Mouse (Mus musculus) frontal cortex, postnatal 36 days (tissue): Measurements from ENCODE around the gene Cnnm3.

ENCODE experiments used
- DNase-seq, 2 experiments: peaks; one replicate each; pipeline ENCODE4 v3.0.0; 2022; ENCODE audit warnings: low spot score in 2 of 2

Cnnm3 gene

DNA sequence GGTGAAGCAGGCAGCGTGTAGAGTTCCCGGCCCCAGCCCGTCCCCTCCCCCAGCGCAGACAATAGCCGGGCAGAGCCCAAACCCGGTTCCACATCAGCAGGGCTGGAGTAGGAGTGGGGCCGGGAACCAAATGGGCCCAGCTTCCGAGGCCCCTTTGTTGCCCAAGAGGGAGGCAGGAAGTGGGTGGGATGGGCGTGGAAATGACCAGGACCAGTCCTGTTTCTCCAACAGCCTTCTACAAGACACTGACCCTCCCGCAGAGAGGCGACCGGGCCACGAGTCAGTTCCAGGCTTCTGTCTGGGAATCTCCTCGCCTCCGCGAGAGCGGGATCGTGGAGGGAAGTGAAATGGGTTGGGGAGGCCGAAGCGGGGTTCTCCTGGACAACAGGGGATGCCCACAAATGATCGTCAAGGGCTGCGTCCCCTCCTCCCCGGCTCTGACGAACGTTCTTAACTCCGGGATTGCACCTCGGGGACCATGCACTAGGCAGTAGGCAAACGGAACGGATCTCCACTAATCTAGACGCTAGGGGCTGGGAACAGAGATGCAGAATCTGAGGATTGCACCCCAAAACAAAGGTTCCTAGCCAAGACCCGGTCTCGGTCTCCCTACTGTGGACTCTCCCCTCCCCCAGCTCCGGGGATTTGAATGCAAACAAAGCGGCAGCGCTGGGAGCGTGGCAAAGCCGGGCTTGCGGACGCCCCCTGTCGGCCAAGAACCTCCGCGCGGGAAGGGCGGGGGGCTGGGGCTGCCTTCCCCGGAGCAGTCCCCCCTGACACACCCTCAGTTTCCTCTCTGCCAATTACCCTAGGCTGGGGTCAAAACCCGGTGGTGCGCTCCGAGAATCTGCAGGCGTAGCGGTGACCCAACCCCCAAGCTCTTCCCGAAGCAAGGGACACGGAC, 45.1 kb downstream of the Cnnm3 start:
- peak; percentile 92 to 94 for DNase-seq

DNA sequence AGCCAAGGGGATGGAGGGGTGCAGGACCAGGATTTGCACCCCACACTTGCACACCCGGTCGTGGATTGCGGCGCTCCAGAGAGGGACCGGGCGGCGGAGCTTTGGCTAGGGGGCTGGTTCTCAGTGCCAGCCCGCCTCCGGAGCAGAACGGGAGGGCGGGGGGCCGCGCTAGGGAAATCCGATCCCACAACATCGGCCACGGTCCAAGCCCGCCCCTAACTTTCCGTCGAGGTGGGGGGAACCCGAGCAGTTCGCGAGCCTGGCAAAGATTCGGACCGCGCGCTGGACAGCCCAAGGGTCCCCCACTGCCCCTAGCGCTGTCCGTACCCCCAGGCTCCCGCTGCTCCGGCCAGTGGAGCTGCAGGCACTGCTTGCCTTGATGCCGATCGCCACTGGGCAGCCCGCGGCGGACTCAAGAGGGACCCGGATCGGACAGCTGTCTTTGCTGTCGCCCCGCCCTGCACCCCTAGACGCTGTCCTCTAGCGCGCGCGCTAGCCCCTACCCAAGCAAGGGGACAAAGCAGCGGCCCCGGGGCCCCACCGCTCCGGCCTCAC, 45.9 kb downstream of the Cnnm3 start:
- DNase-seq = peak; percentile 61 to 76

- DNase-seq = peak; percentile 69 to 70
Observed at GRCm38 (mm10) chr1:36558031-36558993, 46.6 kb downstream of the Cnnm3 start, which contains the start of gene Sema4c. TSS of gene Sema4c (minus strand) at chr1:36558349.

DNA sequence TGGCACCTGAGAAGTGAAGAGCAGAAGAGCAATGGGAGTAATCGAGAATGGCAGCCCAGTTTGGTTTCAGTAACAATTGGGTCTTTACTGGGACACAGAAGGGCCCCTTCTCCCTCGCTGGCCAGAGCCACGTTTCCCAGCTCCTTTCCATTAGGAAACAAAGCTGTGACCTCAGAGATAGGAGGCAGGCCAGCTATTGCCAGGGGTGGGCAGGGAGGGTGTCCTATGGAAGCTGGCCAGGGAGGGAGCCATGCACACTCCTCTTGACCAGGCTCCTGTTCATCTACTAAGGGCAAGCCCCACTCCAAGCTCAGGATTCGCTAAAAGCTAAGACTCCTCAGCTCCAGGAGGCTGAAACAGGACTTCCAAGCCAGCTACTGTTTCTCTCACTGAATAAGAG, 47.6 kb downstream of the Cnnm3 start:
- DNase-seq = no peak

- DNase-seq = no peak
Observed at GRCm38 (mm10) chr1:36559888-36560287, 48.2 kb downstream of the Cnnm3 start.

GRCm38 (mm10) chr1:36560903-36561302, 49.2 kb downstream of the Cnnm3 start:
- DNase-seq = no peak

DNA sequence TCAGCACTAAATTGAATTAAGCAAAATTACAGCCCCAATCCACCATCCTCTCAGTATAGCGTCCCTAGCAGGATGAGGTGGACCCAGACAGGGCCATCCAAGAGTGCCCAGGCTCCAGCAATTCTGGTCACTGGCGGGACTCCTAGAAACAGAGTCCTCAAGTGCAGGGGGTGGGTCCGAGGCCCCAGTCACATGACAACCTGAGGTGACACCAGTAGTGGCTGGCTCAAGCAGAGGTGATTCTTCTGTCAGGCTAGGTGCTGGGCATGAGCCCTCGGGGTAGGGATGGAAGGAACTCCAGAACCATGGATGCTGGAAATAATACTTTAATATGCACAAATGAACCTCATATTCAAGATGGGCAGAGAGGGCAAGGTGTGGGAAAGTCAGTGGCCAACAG, 50.7 kb downstream of the Cnnm3 start:
- no peak for DNase-seq

- DNase-seq = no peak
Observed at GRCm38 (mm10) chr1:36563197-36563596, 51.5 kb downstream of the Cnnm3 start.

DNA sequence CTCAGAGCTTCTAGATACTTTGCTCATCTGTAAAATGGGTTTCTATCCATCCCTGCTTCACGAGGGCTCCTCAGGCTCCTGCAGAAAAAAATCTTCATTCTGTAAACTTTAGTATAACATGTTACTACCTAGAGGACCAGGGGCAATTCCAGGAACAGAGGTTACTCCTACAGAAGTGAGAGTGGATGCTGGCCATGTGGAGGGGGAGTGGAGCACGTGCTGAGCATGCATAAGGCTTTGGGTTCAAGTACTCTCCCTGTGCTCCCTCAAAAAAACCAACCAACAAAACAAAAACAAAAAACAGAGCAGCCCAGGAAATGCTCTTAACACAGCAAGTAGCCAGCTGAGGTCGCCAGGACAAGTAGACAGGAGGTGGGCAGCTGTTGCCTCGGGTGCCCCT, 52.0 kb downstream of the Cnnm3 start:
- DNase-seq = no peak

- DNase-seq = no peak
Observed at GRCm38 (mm10) chr1:36564101-36564500, 52.4 kb downstream of the Cnnm3 start.

- DNase-seq = no peak
Observed at GRCm38 (mm10) chr1:36566425-36566824, 54.8 kb downstream of the Cnnm3 start.

DNA sequence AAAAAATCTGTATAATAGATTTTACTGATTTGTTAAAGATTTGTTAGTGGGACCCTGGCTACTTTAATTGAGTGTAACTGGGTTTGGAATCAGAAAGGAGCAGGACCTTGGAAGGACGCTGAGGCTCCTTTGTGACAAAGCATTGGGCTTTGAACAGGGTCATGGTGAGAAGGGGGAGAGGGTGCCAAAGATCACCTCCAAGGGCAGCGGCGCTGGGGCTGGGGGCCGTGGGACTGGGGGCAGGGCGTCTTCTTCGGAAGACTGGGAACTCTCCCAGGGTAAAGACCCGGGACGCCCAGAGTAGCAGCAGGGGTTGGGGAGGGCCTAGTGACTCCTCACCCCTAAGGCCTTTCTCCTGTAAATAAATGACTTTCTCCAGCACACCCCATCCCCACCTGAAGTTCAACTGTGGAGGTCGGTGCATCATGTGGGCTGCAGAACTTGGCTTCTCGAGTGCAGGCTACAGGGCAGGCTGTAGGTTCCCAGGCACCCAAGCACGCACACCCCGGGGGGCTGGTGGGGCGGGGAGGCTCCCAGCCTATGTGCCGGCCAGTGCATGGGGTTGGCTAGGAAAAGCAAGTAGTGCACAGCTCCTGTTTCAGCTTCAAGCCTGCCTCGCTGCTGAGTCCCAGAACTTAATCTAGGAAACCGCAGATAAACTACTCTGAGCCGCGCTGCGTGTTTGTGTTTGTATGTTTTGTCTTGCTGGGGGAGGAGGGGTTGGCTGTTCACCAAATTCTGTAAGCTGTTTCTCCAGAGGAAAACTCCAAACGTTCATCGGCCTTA, 56.3 kb downstream of the Cnnm3 start:
- DNase-seq = no peak

GRCm38 (mm10) chr1:36568776-36569175, 57.1 kb downstream of the Cnnm3 start:
- no peak for DNase-seq

GRCm38 (mm10) chr1:36569694-36570276, 58.1 kb downstream of the Cnnm3 start:
- no peak for DNase-seq

GRCm38 (mm10) chr1:36570320-36570719, 58.7 kb downstream of the Cnnm3 start:
- no peak for DNase-seq

DNA sequence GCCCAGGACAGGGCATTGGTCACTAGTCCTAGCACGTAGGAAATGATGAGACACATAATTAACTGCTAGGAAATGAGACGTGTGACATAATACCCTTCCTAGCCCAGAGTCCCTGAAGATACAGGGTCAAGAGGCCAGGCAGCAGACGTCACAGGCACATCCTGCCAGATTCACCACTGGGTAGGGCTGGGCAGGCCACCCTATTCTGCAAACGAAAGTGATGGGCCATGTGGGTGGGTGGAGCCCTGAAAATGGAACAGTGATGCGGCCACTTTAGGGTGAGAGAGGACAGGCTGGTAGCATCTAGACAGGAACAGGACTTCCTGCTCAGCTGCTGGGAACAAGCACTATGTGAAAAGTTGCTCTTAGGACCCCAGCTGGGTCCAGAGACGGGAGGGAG, 60.0 kb downstream of the Cnnm3 start:
- DNase-seq = no peak

DNA sequence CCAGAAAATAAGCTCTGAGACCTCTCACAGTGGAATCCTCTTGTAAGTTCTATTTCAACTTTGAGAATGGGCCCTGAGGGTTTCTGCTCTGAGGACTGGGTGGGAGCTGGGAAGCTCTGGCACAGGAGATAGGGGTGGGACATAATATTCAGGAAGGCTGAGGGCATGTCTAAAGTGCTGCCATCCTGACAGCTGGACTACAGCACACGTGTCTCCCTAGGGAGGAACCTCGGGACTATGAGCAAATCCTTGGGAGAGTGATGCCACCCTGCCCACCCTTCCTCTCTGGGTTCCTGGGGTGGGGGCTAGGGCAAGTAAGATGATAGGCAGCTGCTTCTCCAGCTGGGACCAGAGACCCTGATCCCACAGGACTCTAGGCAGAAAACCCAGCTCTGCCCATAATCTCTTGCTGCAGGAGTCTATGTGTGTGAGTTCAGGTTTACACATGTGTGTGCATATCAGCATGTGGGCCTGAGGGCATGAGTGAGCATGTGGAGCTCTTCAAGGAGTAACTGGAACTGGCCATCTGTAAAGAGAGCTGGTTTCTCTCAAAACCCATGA, 60.6 kb downstream of the Cnnm3 start:
- no peak for DNase-seq

DNA sequence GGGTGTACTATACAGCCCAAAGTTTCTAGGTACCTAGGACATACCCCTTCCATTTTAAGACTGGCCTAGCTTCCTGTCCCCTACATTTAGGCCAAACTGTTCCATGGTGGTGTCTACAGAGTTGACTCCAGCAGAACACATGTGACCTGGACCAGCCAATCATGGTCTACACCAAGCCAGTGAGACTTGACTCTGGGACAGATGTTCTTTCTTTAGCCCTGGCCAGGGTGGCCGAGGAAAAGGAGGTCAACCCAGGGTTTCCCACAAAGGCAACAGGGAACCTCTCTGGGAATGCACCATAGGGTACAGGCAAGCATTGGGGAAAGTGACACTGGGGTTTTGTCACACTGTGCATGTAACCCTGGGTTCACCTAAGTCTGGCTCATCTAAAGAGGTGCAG, 61.0 kb downstream of the Cnnm3 start:
- DNase-seq = no peak

- DNase-seq = no peak
Observed at GRCm38 (mm10) chr1:36573524-36573923, 61.9 kb downstream of the Cnnm3 start.

GRCm38 (mm10) chr1:36574196-36574955, 62.7 kb downstream of the Cnnm3 start:
- DNase-seq = no peak
